17 mouse cellular contexts compared by ENCODE assay signal in genomic region chr8:49194592-49195332, GRCm38 (mm10).
DNase-seq lines count a peak whose midpoint lies in the region; ATAC-seq and TF ChIP-seq lines count a peak whose summit lies in the region.
"Had no signal": no experiment of that assay in that cellular context is flagged by ENCODE, and none has a peak within 500 bp of the region (broad histone marks: within the 10 kb centered on the region; RNA-seq: fewer than 3 reads in every experiment).

No protein-coding gene starts in this region.

- peak overlapping the region; percentile 9; the same call in 1 of the 2 replicates for H3K27ac ChIP-seq in forebrain, embryonic 10.5 days
- no peak overlapping the region for H3K27ac ChIP-seq in forebrain, postnatal 0 days (ENCODE audit: low read depth, low read length)
- H3K27ac ChIP-seq in forebrain, embryonic 16.5 days (ENCODE audit: low read length): no peak overlapping the region
- no peak overlapping the region for H3K27ac ChIP-seq in midbrain, embryonic 15.5 days
- H3K27ac ChIP-seq in layer of hippocampus, adult 2 months: no peak overlapping the region
- H3K27ac ChIP-seq: embryonic facial prominence, embryonic 12.5 days; heart, embryonic 10.5 days; limb, embryonic 13.5 days; liver, embryonic 14.5 days had no signal

- H3K9me3 ChIP-seq in forebrain, embryonic 10.5 days: no peaks in the 10 kb centered on the region
- no peaks in the 10 kb centered on the region for H3K9me3 ChIP-seq in forebrain, postnatal 0 days (ENCODE audit: low read length)
- H3K9me3 ChIP-seq in forebrain, embryonic 16.5 days (ENCODE audit: control insufficient read depth, low read length): no peaks in the 10 kb centered on the region
- H3K9me3 ChIP-seq in midbrain, embryonic 15.5 days: no peaks in the 10 kb centered on the region
- H3K9me3 ChIP-seq: embryonic facial prominence, embryonic 12.5 days; heart, embryonic 10.5 days; limb, embryonic 13.5 days had no signal

- TF ChIP-seq CTCF in forebrain, postnatal 0 days (IDR thresholded peaks at IDR 0.05; ENCODE audit: low read depth): no peak
- no peak for TF ChIP-seq CTCF in layer of hippocampus, adult 2 months (conservative IDR thresholded peaks at IDR 0.05)

- H3K9ac ChIP-seq in forebrain, postnatal 0 days: no peak overlapping the region
- no peak overlapping the region for H3K9ac ChIP-seq in forebrain, embryonic 16.5 days (replicated peaks; ENCODE audit: low read depth, low read length)
- H3K9ac ChIP-seq in midbrain, embryonic 15.5 days: no peak overlapping the region
- H3K9ac ChIP-seq: embryonic facial prominence, embryonic 12.5 days; limb, embryonic 13.5 days; liver, embryonic 14.5 days had no signal

- no peak for ATAC-seq in forebrain, postnatal 0 days
- ATAC-seq in forebrain, embryonic 16.5 days: 0 out of 2 replicates have a peak, but pooled peaks have one; percentile 26
- peak; percentile 58; the same call in 1 of the 2 replicates for ATAC-seq in midbrain, embryonic 15.5 days (replicated peaks)

- no peak for DNase-seq in forebrain, embryonic 10.5 days (ENCODE audit: extremely low spot score, low spot score)
- no peak for DNase-seq in forebrain, postnatal 0 days
- DNase-seq in ZHBTc4 (ENCODE audit: low read depth, low spot score): peak; percentile 60
- DNase-seq in layer of hippocampus, adult 9-11 months: no peak
- no peak for DNase-seq in thymus, postnatal 10 days (ENCODE audit: low spot score in 2 of 2)
- DNase-seq in layer of hippocampus, adult 2 months (ENCODE audit: low spot score in 2 of 2): no peak
- DNase-seq: adrenal gland, postnatal 25 days; cerebellum, postnatal 10 days; heart, postnatal 10 days; spleen, adult 18-20 months; thymus, adult 2 months had no signal

- no peak overlapping the region for H3K4me3 ChIP-seq in forebrain, embryonic 10.5 days
- no peak overlapping the region for H3K4me3 ChIP-seq in forebrain, postnatal 0 days (ENCODE audit: low read depth, low read length)
- no peak overlapping the region for H3K4me3 ChIP-seq in forebrain, embryonic 16.5 days (replicated peaks; ENCODE audit: low read length)
- H3K4me3 ChIP-seq in midbrain, embryonic 15.5 days: no peak overlapping the region
- H3K4me3 ChIP-seq in layer of hippocampus, adult 2 months: no peak overlapping the region
- H3K4me3 ChIP-seq: embryonic facial prominence, embryonic 12.5 days; heart, embryonic 10.5 days; limb, embryonic 13.5 days had no signal

- no peaks in the 10 kb centered on the region for H3K27me3 ChIP-seq in forebrain, embryonic 10.5 days (ENCODE audit: poor library complexity, severe bottlenecking)
- no peaks in the 10 kb centered on the region for H3K27me3 ChIP-seq in forebrain, postnatal 0 days (ENCODE audit: insufficient read depth, low read length)
- no peaks in the 10 kb centered on the region for H3K27me3 ChIP-seq in forebrain, embryonic 16.5 days (replicated peaks; ENCODE audit: control insufficient read depth, insufficient read depth, low read length)
- H3K27me3 ChIP-seq in midbrain, embryonic 15.5 days (replicated peaks): no peaks in the 10 kb centered on the region
- H3K27me3 ChIP-seq: embryonic facial prominence, embryonic 12.5 days; limb, embryonic 13.5 days had no signal

- no peaks in the 10 kb centered on the region for H3K36me3 ChIP-seq in forebrain, embryonic 10.5 days (replicated peaks)
- H3K36me3 ChIP-seq in forebrain, postnatal 0 days (ENCODE audit: insufficient read depth): no peaks in the 10 kb centered on the region
- H3K36me3 ChIP-seq in forebrain, embryonic 16.5 days (ENCODE audit: control insufficient read depth, insufficient read depth): no peaks in the 10 kb centered on the region
- no peaks in the 10 kb centered on the region for H3K36me3 ChIP-seq in midbrain, embryonic 15.5 days (replicated peaks)
- H3K36me3 ChIP-seq: embryonic facial prominence, embryonic 12.5 days; heart, embryonic 10.5 days; limb, embryonic 13.5 days had no signal

- peaks cover 16% of the 10 kb centered on the region for H3K4me1 ChIP-seq in forebrain, embryonic 10.5 days
- no peaks in the 10 kb centered on the region for H3K4me1 ChIP-seq in forebrain, postnatal 0 days (ENCODE audit: insufficient read depth)
- 0 out of 2 replicates have a peak, but pooled peaks cover 2% of the 10 kb centered on the region for H3K4me1 ChIP-seq in forebrain, embryonic 16.5 days (replicated peaks; ENCODE audit: control insufficient read depth, insufficient read depth, low read length)
- H3K4me1 ChIP-seq in midbrain, embryonic 15.5 days: peaks cover 8% of the 10 kb centered on the region; the same call in 1 of the 2 replicates
- H3K4me1 ChIP-seq: embryonic facial prominence, embryonic 12.5 days; heart, embryonic 10.5 days; limb, embryonic 13.5 days had no signal

- WGBS in forebrain, embryonic 10.5 days: 54% methylated on average over 11 of the region's 11 CpGs
- 49% methylated on average over 11 of the region's 11 CpGs for WGBS in forebrain, postnatal 0 days
- WGBS in forebrain, embryonic 16.5 days: 46% methylated on average over 11 of the region's 11 CpGs
- WGBS in midbrain, embryonic 15.5 days: 31% methylated on average over 11 of the region's 11 CpGs

- H3K4me2 ChIP-seq in forebrain, postnatal 0 days (ENCODE audit: low read depth): no peak overlapping the region
- no peak overlapping the region for H3K4me2 ChIP-seq in forebrain, embryonic 16.5 days (ENCODE audit: low read length)
- H3K4me2 ChIP-seq in midbrain, embryonic 15.5 days: no peak overlapping the region
- H3K4me2 ChIP-seq: embryonic facial prominence, embryonic 12.5 days; limb, embryonic 13.5 days had no signal
